Mouse (Mus musculus): Measurements from ENCODE around the gene Gm15262.
"Not testable (repeated sequence)": the region's sequence is repeated elsewhere in the genome, so short reads cannot be mapped to it uniquely, and the experiment has no call there.

Gm15262 gene

GRCm38 (mm10) chrX:161287156-161287555, at the start of gene Gm15262:
Gene Gm15262 (plus strand): TSS chrX:161287456.
- not testable (repeated sequence) for DNase-seq

- peak; percentile 4 for DNase-seq
These were observed 20.9 kb downstream of the Gm15262 start for GRCm38 (mm10) chrX:161308131-161308530.

- no peak for DNase-seq
These were observed 29.2 kb downstream of the Gm15262 start for GRCm38 (mm10) chrX:161316443-161316842.

- no peak for DNase-seq
These were observed 83.7 kb downstream of the Gm15262 start for GRCm38 (mm10) chrX:161370927-161371326.

- DNase-seq: no peak
These were observed 84.2 kb downstream of the Gm15262 start for GRCm38 (mm10) chrX:161371461-161371860.

- DNase-seq: no peak
These were observed 88.3 kb downstream of the Gm15262 start for GRCm38 (mm10) chrX:161375568-161375967.

GRCm38 (mm10) chrX:161385791-161386190, 98.5 kb downstream of the Gm15262 start:
- DNase-seq: no peak

- DNase-seq: no peak
These were observed 100.7 kb downstream of the Gm15262 start for GRCm38 (mm10) chrX:161387942-161388341.

GRCm38 (mm10) chrX:161399110-161399509, 111.9 kb downstream of the Gm15262 start:
- DNase-seq: peak; percentile 48

- no peak for DNase-seq
These were observed 123.9 kb downstream of the Gm15262 start for GRCm38 (mm10) chrX:161411151-161411550.
